Mouse (Mus musculus) embryonic facial prominence, embryonic 13.5 days (tissue): ENCODE measurements around the gene Pou6f1. TPM values are rescaled to one million over a fixed set of nuclear protein-coding genes. Genes with fewer than 3 reads are reported as not detected.
"Not testable (repeated sequence)": the region's sequence is repeated elsewhere in the genome, so short reads cannot be mapped to it uniquely, and the experiment has no call there.

Source experiments
- ATAC-seq: fragments of 200-750 bp; cut with Nextera tagmentation; 2 replicates; pipeline ENCODE4 v1.8.0; 2017; ENCODE audit warnings: low read depth; ENCODE audit not compliant: insufficient number of reproducible peaks, insufficient read depth, low FRiP score, low TSS enrichment
- H3K27ac ChIP-seq: fragments of 300-500 bp; sonication (generic); 2 replicates; pipeline ENCODE4 v1.5.1; 2015; ENCODE audit warnings: moderate library complexity, mild to moderate bottlenecking, inconsistent platforms
- H3K27me3 ChIP-seq: fragments of 300-500 bp; sonication (generic); 2 replicates; pipeline ENCODE4 v1.6.1; 2015; ENCODE audit warnings: mild to moderate bottlenecking, inconsistent platforms
- H3K36me3 ChIP-seq: fragments of 300-500 bp; sonication (generic); 2 replicates; pipeline ENCODE4 v1.6.1; 2015; ENCODE audit warnings: mild to moderate bottlenecking, inconsistent platforms
- H3K4me1 ChIP-seq: fragments of 300-500 bp; sonication (generic); 2 replicates; pipeline ENCODE4 v1.6.1; 2015; ENCODE audit warnings: inconsistent platforms
- H3K4me2 ChIP-seq: fragments of 300-500 bp; sonication (generic); 2 replicates; pipeline ENCODE4 v1.6.1; 2015; ENCODE audit warnings: moderate library complexity, mild to moderate bottlenecking, inconsistent platforms
- H3K4me3 ChIP-seq: fragments of 300-500 bp; sonication (generic); 2 replicates; pipeline ENCODE4 v1.5.1; 2015; ENCODE audit warnings: mild to moderate bottlenecking, inconsistent platforms
- H3K9ac ChIP-seq: fragments of 300-500 bp; sonication (generic); 2 replicates; pipeline ENCODE4 v1.6.1; 2015; ENCODE audit warnings: mild to moderate bottlenecking, inconsistent platforms
- H3K9me3 ChIP-seq: fragments of 300-500 bp; sonication (generic); 2 replicates; pipeline ENCODE4 v1.6.1; 2016; ENCODE audit warnings: inconsistent platforms
- WGBS: fragments of 180-500 bp; shearing (Covaris S2); methylation state at CpG from one replicate; pipeline ENCODE4 v1.1.7; 2015; ENCODE audit warnings: mixed read lengths; 5-methylcytosine and 5-hydroxymethylcytosine counted together
- polyA plus RNA-seq: library from polyadenylated mRNA; unstranded; fragments of >200 nt; fragmentation: Nextera tagmentation; extraction: Ambion mirVana; gene quantifications from 2 replicates; pipeline ENCODE4 v1.2.1, GENCODE M21; 2015

Pou6f1 gene
- polyA plus RNA-seq, 1 experiment from 2014 or later = 14.4 TPM

DNA sequence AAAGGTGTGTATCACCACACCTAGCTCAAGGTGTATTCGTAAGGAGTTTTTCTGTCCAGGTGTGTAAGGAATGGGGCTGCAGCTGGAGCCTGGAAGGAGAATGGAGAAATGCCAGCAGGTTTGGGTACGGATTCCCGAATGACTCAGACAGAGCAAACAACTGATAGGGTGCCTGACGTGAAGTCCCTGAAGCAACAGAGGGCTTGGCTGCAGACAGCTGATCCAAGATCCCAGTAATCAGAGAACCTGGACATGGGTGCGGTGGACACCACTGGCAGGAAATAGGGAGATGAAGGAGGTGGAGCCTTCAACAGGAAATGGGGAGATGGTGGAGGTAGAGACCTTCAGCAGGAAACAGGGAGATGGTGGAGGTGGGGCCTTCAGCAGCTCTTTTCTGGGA lies 32.5 kb upstream of the Pou6f1 start:
- 81% methylated on average over 5 of the region's 5 CpGs for WGBS
- Histone ChIP-seq H3K9ac (no peak overlapping the region), H3K27me3 (peaks cover 47% of the 10 kb centered on the region), H3K4me1 (peaks cover 24% of the 10 kb centered on the region), H3K4me3 (no peak overlapping the region), H3K4me2 (no peak overlapping the region), H3K36me3 (no peaks in the 10 kb centered on the region), H3K9me3 (no peaks in the 10 kb centered on the region), H3K27ac (no peak overlapping the region)
- no peak for ATAC-seq

DNA sequence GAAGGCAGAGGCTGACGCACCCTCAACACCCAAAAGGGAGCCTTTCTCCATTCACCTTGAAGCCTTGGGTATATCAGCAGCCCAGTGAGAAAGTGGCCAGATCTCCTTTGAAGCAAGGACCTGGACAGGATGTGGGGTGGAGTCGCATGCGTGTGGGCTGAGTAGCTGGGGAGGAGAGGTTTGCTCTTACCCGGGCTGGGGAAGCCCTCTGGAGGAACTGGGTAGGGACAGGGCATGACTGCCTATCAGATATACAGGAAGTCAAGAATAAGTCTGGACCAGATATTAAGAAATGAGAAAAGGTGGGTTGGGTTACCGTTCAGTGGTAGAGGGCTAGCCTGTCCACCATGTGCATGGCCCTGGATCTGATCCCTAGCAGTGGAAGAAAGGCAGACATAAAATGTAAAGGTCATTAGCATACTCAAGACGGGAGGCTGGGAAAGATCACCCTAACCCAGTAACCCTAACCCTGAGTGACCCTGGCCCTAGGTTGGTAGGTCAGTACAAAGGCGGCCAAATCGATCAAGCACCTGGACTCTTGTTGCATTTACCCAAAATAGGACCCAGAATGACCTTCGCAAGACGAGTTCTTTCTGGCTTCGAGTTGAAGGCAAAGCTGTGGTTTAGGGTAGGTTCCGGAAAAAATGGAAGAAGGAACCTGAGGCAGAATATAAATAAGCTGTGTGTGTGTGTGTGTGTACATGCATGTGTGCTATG lies 31.8 kb upstream of the Pou6f1 start:
- ATAC-seq = no peak
- no peak overlapping the region for H3K4me2 ChIP-seq
- no peak overlapping the region for H3K9ac ChIP-seq
- peaks cover 40% of the 10 kb centered on the region for H3K27me3 ChIP-seq
- H3K4me3 ChIP-seq = no peak overlapping the region
- WGBS = 85% methylated on average over 12 of the region's 12 CpGs
- no peak overlapping the region for H3K27ac ChIP-seq
- peaks cover 17% of the 10 kb centered on the region for H3K4me1 ChIP-seq
- no peaks in the 10 kb centered on the region for H3K9me3 ChIP-seq
- no peaks in the 10 kb centered on the region for H3K36me3 ChIP-seq

DNA sequence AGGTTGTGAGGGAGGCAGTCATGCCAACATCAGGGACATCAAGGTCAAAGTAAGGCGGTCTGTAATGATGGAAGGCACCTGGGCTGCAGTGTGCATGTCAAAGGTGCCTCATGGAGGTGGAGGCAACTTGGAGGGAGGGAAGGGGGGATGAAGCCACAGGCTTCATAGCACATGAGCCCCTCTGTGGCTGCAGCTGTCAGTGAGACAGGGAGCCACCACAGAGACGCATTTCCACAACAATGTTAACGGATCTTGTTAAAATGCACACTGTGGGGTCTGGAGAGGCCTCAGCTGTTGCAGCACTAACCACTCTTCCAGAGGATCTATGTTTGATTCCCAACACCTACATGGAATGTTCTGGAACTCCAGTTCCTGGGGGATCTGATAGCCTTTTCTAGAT lies 30.3 kb upstream of the Pou6f1 start:
- Histone ChIP-seq H3K9ac (no peak overlapping the region), H3K9me3 (no peaks in the 10 kb centered on the region), H3K4me3 (no peak overlapping the region), H3K36me3 (no peaks in the 10 kb centered on the region), H3K27ac (no peak overlapping the region), H3K27me3 (peaks cover 25% of the 10 kb centered on the region), H3K4me1 (peaks cover 9% of the 10 kb centered on the region), H3K4me2 (no peak overlapping the region)
- WGBS = 82% methylated on average over 3 of the region's 3 CpGs
- no peak for ATAC-seq

DNA sequence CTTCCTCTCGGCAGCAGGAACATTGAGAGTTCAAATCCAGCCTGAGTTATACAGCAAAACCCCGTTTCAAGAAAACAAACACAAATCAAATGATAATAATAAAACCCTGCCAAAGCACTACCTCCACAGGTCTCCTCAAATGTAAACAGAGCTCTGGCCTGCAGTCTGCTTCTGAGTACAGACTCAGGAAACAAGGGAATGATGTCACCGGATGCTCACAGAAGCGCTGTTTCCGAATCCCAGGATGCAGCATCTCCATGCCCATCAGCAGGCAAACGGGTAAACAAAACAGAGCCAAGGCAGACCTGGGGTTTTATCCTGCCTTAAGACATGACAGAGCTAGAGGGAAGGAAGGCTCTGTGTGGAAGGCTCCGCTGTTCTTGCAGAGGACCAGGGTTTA lies 29.0 kb upstream of the Pou6f1 start:
- Histone ChIP-seq H3K27ac (no peak overlapping the region), H3K4me2 (no peak overlapping the region), H3K27me3 (peaks cover 14% of the 10 kb centered on the region), H3K4me1 (peaks cover 9% of the 10 kb centered on the region), H3K4me3 (no peak overlapping the region), H3K9ac (no peak overlapping the region), H3K9me3 (no peaks in the 10 kb centered on the region), H3K36me3 (no peaks in the 10 kb centered on the region)
- no peak for ATAC-seq
- WGBS = 33% methylated on average over 7 of the region's 7 CpGs

DNA sequence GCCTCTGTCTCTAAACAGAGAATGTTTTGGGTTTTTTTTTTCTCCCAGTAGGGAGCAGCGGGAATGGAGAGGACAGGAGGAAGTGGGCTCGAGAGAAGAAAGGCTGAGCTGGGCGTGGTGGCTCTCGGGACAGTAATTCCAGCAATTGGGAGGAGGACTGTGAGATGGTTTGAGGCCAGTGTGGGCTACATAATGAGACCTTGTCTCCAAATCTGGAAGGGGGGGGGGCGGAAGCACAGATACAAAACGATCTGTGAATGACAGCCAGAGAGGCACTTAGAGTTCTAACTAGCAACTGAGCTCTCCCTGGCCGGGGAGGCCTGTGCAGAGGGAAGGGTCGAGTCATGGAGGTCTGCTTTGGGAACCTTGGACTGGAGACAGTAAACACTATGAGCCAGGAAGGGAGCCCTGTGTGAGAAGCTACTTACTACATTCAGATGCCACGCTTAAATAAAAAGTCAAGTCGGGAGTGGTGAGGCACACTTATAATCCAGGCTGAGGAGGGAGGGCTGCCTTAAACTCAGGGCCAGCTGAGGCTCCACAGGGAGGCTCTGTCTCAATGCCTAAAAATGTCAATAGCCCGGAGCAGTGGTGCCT lies 28.1 kb upstream of the Pou6f1 start:
- Histone ChIP-seq H3K9me3 (no peaks in the 10 kb centered on the region), H3K9ac (0 out of 2 replicates have a peak overlapping the region, but pooled peaks have one; percentile 16), H3K27ac (peak overlapping the region; percentile 66), H3K4me3 (no peak overlapping the region), H3K36me3 (no peaks in the 10 kb centered on the region), H3K27me3 (peaks cover 8% of the 10 kb centered on the region), H3K4me2 (peak overlapping the region; percentile 27; the same call in 1 of the 2 replicates), H3K4me1 (peaks cover 9% of the 10 kb centered on the region)
- ATAC-seq = no peak
- whole genome bisulfite sequencing = 8% methylated on average over 11 of the region's 11 CpGs

DNA sequence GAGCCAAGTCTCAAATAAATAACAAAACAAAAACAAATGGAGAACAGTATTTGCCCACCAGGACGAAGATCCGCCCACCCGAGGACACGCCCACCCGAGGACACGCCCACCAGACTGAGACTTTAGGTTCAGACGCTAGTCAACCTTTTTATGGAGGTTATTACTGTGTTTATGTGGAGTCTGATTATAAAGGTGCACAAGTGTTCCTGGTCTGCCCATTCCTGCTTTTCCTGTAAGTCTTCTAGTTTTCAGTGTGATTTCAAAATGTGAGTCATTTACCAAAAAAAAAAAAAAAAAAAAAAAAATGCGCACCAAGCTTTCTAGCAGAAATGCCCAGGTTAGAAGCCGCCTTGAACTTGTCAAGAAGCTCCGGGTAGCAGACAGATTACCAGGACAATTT lies 27.5 kb upstream of the Pou6f1 start:
- 14% methylated on average over 10 of the region's 10 CpGs for WGBS
- Histone ChIP-seq H3K36me3 (no peaks in the 10 kb centered on the region), H3K4me3 (no peak overlapping the region), H3K4me2 (peak overlapping the region; percentile 27; the same call in 1 of the 2 replicates), H3K9me3 (no peaks in the 10 kb centered on the region), H3K27me3 (peaks cover 4% of the 10 kb centered on the region; the same call in 1 of the 2 replicates), H3K27ac (peak overlapping the region; percentile 66; the same call in 1 of the 2 replicates), H3K4me1 (peaks cover 9% of the 10 kb centered on the region), H3K9ac (no peak overlapping the region)
- no peak for ATAC-seq

DNA sequence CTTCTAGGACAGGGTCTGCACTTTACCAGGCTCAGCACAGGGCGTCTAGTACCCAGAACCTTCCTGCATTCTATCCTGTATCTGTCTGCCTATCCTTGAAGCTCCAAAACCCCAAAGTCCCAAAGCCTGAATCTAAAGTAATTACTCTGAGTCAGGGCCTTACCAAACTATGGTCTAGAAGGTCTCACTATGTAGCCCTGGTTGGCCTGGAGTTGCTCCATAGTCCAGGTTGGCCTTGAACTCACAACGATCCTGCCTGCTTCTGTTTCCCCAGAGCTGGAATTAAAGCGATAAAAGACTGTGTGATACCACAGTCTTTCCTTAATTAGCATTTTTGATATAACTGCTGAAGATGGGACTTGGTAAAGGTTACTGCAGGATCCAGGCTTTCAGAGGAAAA lies 24.7 kb upstream of the Pou6f1 start:
- Histone ChIP-seq H3K4me2 (no peak overlapping the region), H3K27ac (no peak overlapping the region), H3K36me3 (peaks cover 14% of the 10 kb centered on the region), H3K9ac (no peak overlapping the region), H3K9me3 (no peaks in the 10 kb centered on the region), H3K27me3 (no peaks in the 10 kb centered on the region), H3K4me3 (no peak overlapping the region), H3K4me1 (peaks cover 9% of the 10 kb centered on the region)
- no peak for ATAC-seq
- 88% methylated on average over 3 of the region's 3 CpGs for WGBS

DNA sequence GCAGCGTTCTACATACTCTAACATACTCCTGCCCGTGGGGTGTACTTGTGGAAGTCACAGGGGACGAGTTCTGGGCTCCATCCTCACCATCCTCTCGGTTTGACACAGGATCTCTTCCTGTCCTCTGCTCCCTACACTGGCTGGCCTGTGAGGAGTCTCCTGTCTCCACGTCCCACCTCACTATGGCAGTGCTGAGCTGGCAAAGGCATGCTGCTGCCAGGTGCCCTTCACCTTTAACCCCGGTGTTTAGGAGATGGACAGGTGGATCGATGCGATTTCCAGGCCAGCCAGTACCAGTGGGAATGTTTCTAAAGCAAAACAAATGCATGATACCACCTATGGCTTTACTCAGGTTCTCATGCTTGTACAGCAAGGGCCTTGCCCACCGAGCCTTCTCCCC lies 24.0 kb upstream of the Pou6f1 start:
- no peaks in the 10 kb centered on the region for H3K27me3 ChIP-seq
- H3K36me3 ChIP-seq = peaks cover 21% of the 10 kb centered on the region
- no peaks in the 10 kb centered on the region for H3K9me3 ChIP-seq
- H3K4me3 ChIP-seq = no peak overlapping the region
- no peak overlapping the region for H3K4me2 ChIP-seq
- WGBS = 84% methylated on average over 9 of the region's 9 CpGs
- ATAC-seq = no peak
- H3K9ac ChIP-seq = no peak overlapping the region
- peaks cover 9% of the 10 kb centered on the region for H3K4me1 ChIP-seq
- no peak overlapping the region for H3K27ac ChIP-seq

DNA sequence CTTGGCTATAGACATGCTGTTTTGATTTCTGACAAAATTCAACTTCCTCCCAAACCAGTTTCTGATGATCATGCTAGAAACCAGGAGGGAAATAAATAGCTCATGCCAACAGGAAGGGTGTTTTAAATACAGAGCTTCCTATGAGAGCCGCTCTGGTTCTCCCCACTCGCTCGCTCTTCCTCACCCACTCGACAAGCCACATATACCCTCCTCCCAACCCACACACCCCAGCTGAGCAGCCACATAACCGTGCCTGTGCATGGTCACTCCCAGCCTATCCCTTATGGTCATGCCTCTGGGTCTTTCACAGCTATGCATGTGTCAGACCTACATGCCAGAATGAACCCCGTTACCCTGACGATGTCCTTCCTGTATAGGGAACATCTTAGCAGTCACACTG lies 22.4 kb upstream of the Pou6f1 start:
- Histone ChIP-seq H3K4me2 (no peak overlapping the region), H3K27me3 (no peaks in the 10 kb centered on the region), H3K36me3 (peaks cover 35% of the 10 kb centered on the region), H3K4me3 (no peak overlapping the region), H3K9me3 (no peaks in the 10 kb centered on the region), H3K9ac (no peak overlapping the region), H3K27ac (no peak overlapping the region), H3K4me1 (no peaks in the 10 kb centered on the region)
- no peak for ATAC-seq
- WGBS = 84% methylated on average over 7 of the region's 7 CpGs

DNA sequence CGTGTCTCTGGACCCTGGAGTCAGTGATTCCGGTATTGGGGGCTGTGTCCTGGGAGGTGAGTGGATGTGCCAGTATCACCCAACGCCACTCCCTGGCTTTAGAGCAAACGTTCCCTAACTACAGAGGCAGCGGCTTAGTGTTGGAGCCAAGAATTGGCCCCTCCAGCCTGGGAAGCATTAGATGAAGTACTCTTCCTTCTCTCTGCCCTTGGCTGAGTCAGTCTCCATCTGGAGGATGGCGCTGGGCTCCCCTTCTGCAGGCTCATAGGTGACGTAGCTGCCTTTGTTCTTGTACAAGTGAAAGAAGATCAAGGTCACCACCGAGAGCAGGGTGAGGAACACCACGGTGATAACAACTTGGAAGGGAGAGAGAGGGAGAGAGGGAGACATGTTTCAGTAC lies 21.9 kb upstream of the Pou6f1 start:
- 81% methylated on average over 9 of the region's 9 CpGs for WGBS

DNA sequence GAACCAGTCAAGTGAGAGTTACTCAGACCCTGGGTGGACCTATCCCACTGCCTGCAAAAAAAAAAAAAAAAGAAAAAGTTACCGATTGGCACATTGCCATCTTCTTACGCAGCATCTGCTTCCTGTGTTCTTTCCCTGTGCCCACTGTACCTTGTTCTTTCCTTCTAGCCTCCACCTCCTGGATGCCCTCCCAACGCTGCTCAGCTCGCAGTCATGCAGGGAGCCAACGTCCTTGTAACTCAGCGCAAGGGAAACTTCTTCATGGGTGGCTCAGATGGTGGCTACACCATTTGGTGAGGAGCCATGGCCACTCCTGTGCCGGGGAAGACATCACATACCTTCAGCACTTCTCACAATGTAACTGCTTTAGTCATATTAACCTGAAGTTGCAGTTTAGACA lies 19.4 kb upstream of the Pou6f1 start:
- Histone ChIP-seq H3K9ac (no peak overlapping the region), H3K4me2 (no peak overlapping the region), H3K9me3 (no peaks in the 10 kb centered on the region), H3K4me1 (peaks cover 15% of the 10 kb centered on the region), H3K4me3 (no peak overlapping the region), H3K36me3 (peaks cover 35% of the 10 kb centered on the region), H3K27me3 (no peaks in the 10 kb centered on the region), H3K27ac (no peak overlapping the region)
- 85% methylated on average over 7 of the region's 7 CpGs for WGBS
- ATAC-seq = no peak

More for the DNA sequence above, 21.9 kb upstream of the Pou6f1 start:
- H3K9ac ChIP-seq, H3K9me3 ChIP-seq, H3K4me3 ChIP-seq, H3K27ac ChIP-seq, ATAC-seq, H3K27me3 ChIP-seq, H3K4me1 ChIP-seq, H3K4me2 ChIP-seq: not testable (repeated sequence)
- peaks cover 35% of the 10 kb centered on the region for H3K36me3 ChIP-seq

DNA sequence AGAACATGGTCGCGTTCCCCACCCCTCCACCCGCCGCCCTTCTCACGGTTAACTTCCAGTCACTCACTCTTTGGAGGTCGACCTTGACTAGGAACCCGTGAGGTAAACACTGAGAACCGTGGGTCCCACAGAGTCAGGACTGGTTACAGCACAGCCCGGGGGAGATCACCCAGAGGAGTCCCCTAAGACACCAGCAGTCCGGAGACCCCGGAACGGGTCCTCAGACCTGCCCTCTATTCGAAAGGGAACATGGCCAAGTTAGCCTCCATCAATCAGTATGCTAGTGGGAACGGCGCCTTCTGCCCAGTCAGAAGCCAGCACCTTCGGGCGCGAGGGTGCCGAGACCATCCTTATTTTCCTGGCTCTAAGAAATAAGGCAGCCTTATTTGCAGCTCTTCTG lies 16.4 kb upstream of the Pou6f1 start:
- no peak for ATAC-seq
- Histone ChIP-seq H3K4me1 (peaks cover 21% of the 10 kb centered on the region), H3K4me3 (peak overlapping the region; percentile 92), H3K9ac (peak overlapping the region; percentile 87), H3K27ac (peak overlapping the region; percentile 94), H3K4me2 (peak overlapping the region; percentile 81), H3K36me3 (peaks cover 35% of the 10 kb centered on the region), H3K27me3 (no peaks in the 10 kb centered on the region), H3K9me3 (no peaks in the 10 kb centered on the region)
- 1% methylated on average over 19 of the region's 19 CpGs for WGBS
